Mouse (Mus musculus): ENCODE measurements at regions not wholly inside any gene's neighbourhood (a gene's known extent, or its start where the extent isn't known, plus 50 kb on each side); places are given as distances from the start of the nearest gene placed in this dataset.
"Not testable (repeated sequence)": the region's sequence is repeated elsewhere in the genome, so short reads cannot be mapped to it uniquely, and the experiment has no call there.

GRCm38 (mm10) chrX:50566345-50566744 lies 138.0 kb upstream of the Olfr1324 start:
- 54% methylated on average over 5 of the region's 5 CpGs for WGBS
- no peak for ATAC-seq
- Histone ChIP-seq H3K4me1 (replicated peaks) (no peaks in the 10 kb centered on the region), H3K9ac (no peak overlapping the region), H3K36me3 (no peaks in the 10 kb centered on the region), H3K4me3 (replicated peaks) (no peak overlapping the region), H3K9me3 (no peaks in the 10 kb centered on the region), H3K27ac (no peak overlapping the region), H3K27me3 (replicated peaks) (no peaks in the 10 kb centered on the region), H3K4me2 (replicated peaks) (peak overlapping the region; percentile 31)

- H3K9ac ChIP-seq; H3K4me1 ChIP-seq (replicated peaks); H3K36me3 ChIP-seq; H3K4me3 ChIP-seq (replicated peaks); H3K27me3 ChIP-seq (replicated peaks); H3K27ac ChIP-seq; ATAC-seq; H3K4me2 ChIP-seq (replicated peaks); H3K9me3 ChIP-seq: not testable (repeated sequence)
- 93% methylated on average over 5 of the region's 5 CpGs for WGBS
Measured at GRCm38 (mm10) chrX:50565031-50565430, 136.7 kb upstream of the Olfr1324 start.

- H3K27me3 ChIP-seq (replicated peaks): no peaks in the 10 kb centered on the region
- H3K36me3 ChIP-seq: no peaks in the 10 kb centered on the region
- H3K4me1 ChIP-seq (replicated peaks): no peaks in the 10 kb centered on the region
- H3K27ac ChIP-seq: no peak overlapping the region
- no peak overlapping the region for H3K9ac ChIP-seq
- no peaks in the 10 kb centered on the region for H3K9me3 ChIP-seq
- H3K4me3 ChIP-seq (replicated peaks): no peak overlapping the region
- no peak overlapping the region for H3K4me2 ChIP-seq (replicated peaks)
- ATAC-seq: peak; percentile 31; the same call in 1 of the 2 replicates
- WGBS: 36% methylated on average over 2 of the region's 2 CpGs
Measured at GRCm38 (mm10) chrX:50560915-50561314, 132.6 kb upstream of the Olfr1324 start.

- H3K4me3 ChIP-seq (replicated peaks): peak overlapping the region; percentile 30
- H3K4me2 ChIP-seq (replicated peaks): peak overlapping the region; percentile 47
- 52% methylated on average over 10 of the region's 10 CpGs for WGBS
- peak; percentile 28; the same call in 1 of the 2 replicates for ATAC-seq
- H3K27me3 ChIP-seq (replicated peaks): no peaks in the 10 kb centered on the region
- no peaks in the 10 kb centered on the region for H3K4me1 ChIP-seq (replicated peaks)
- no peaks in the 10 kb centered on the region for H3K9me3 ChIP-seq
- H3K9ac ChIP-seq: no peak overlapping the region
- H3K36me3 ChIP-seq: no peaks in the 10 kb centered on the region
- H3K27ac ChIP-seq: no peak overlapping the region
Measured at GRCm38 (mm10) chrX:50550297-50550696, 122.0 kb upstream of the Olfr1324 start.

- Histone ChIP-seq H3K27ac (no peak overlapping the region), H3K4me2 (replicated peaks) (peak overlapping the region; percentile 47), H3K9me3 (no peaks in the 10 kb centered on the region), H3K36me3 (no peaks in the 10 kb centered on the region), H3K4me3 (replicated peaks) (peak overlapping the region; percentile 30), H3K27me3 (replicated peaks) (no peaks in the 10 kb centered on the region), H3K9ac (no peak overlapping the region), H3K4me1 (replicated peaks) (no peaks in the 10 kb centered on the region)
- 40% methylated on average over 3 of the region's 3 CpGs for WGBS
- 0 out of 2 replicates have a peak, but pooled peaks have one; percentile 47 for ATAC-seq
Measured at GRCm38 (mm10) chrX:50549713-50550112, 121.4 kb upstream of the Olfr1324 start.

- WGBS: 62% methylated on average over 4 of the region's 4 CpGs
- peak overlapping the region; percentile 26; the same call in 1 of the 2 replicates for H3K4me2 ChIP-seq (replicated peaks)
Measured at GRCm38 (mm10) chrX:50537785-50538159, 109.5 kb upstream of the Olfr1324 start.

GRCm38 (mm10) chrX:50537122-50537784 lies 109.0 kb upstream of the Olfr1324 start:
- Histone ChIP-seq H3K27me3 (replicated peaks) (no peaks in the 10 kb centered on the region), H3K36me3 (no peaks in the 10 kb centered on the region), H3K4me3 (replicated peaks) (peak overlapping the region; percentile 38), H3K4me1 (replicated peaks) (no peaks in the 10 kb centered on the region), H3K9me3 (no peaks in the 10 kb centered on the region), H3K4me2 (replicated peaks) (peak overlapping the region; percentile 26; the same call in 1 of the 2 replicates), H3K27ac (no peak overlapping the region), H3K9ac (no peak overlapping the region)
- peak; percentile 43 for ATAC-seq
- WGBS: 51% methylated on average over 19 of the region's 19 CpGs

More at GRCm38 (mm10) chrX:50537785-50538159, 109.5 kb upstream of the Olfr1324 start:
- H3K4me1 ChIP-seq (replicated peaks); H3K27ac ChIP-seq; H3K9ac ChIP-seq; H3K9me3 ChIP-seq; H3K36me3 ChIP-seq; H3K27me3 ChIP-seq (replicated peaks): not testable (repeated sequence)
- peak overlapping the region; percentile 38 for H3K4me3 ChIP-seq (replicated peaks)
- peak; percentile 45; the same call in 1 of the 2 replicates for ATAC-seq

GRCm38 (mm10) chrX:50504047-50504446 lies 75.7 kb upstream of the Olfr1324 start:
- no peak for ATAC-seq
- no peaks in the 10 kb centered on the region for H3K36me3 ChIP-seq
- 27% methylated on average over 3 of the region's 3 CpGs for WGBS
- no peak overlapping the region for H3K4me3 ChIP-seq (replicated peaks)
- H3K4me2 ChIP-seq (replicated peaks): no peak overlapping the region
- H3K27me3 ChIP-seq (replicated peaks): no peaks in the 10 kb centered on the region
- H3K4me1 ChIP-seq (replicated peaks): no peaks in the 10 kb centered on the region
- no peak overlapping the region for H3K9ac ChIP-seq
- no peak overlapping the region for H3K27ac ChIP-seq
- no peaks in the 10 kb centered on the region for H3K9me3 ChIP-seq

GRCm38 (mm10) chrX:50501181-50501580 lies 72.9 kb upstream of the Olfr1324 start:
- Histone ChIP-seq H3K27ac (no peak overlapping the region), H3K4me3 (replicated peaks) (no peak overlapping the region), H3K4me1 (replicated peaks) (no peaks in the 10 kb centered on the region), H3K9me3 (no peaks in the 10 kb centered on the region), H3K27me3 (replicated peaks) (no peaks in the 10 kb centered on the region), H3K36me3 (no peaks in the 10 kb centered on the region), H3K9ac (no peak overlapping the region), H3K4me2 (replicated peaks) (no peak overlapping the region)
- WGBS: 38% methylated on average over 1 of the region's 1 CpGs
- ATAC-seq: no peak

GRCm38 (mm10) chrX:50490477-50490967 lies 62.2 kb upstream of the Olfr1324 start:
- not testable (repeated sequence) for H3K4me3 ChIP-seq (replicated peaks); H3K9ac ChIP-seq; H3K4me2 ChIP-seq (replicated peaks); H3K4me1 ChIP-seq (replicated peaks); H3K27me3 ChIP-seq (replicated peaks); H3K36me3 ChIP-seq; ATAC-seq; H3K27ac ChIP-seq; H3K9me3 ChIP-seq
- WGBS: 64% methylated on average over 9 of the region's 9 CpGs
